Mouse (Mus musculus): ENCODE measurements at regions not wholly inside any gene's neighbourhood (a gene's known extent, or its start where the extent isn't known, plus 50 kb on each side); places are given as distances from the start of the nearest gene placed in this dataset.

DNA sequence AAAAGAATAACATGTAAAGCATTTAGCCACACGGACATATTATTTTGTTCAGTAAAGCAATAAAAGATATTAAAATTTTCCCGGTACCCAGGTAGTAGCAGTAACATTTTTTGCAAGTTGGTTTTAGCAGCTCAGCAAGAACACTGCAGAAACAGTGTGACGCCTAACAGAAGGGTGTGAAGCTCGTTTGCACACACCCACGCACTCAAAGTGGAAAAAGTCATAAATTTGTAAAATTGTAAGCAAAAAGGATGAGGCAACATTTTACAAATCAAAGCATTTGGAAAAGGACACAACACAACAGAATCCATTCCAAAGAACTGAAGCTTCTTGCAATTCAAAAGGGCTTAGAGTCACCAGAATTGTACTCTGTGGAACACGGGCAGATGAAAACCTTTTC lies 1053.6 kb upstream of the Celf2 start:
- peak; percentile 23 to 66 for DNase-seq (ENCODE audit: low spot score in 2 of 2)

DNA sequence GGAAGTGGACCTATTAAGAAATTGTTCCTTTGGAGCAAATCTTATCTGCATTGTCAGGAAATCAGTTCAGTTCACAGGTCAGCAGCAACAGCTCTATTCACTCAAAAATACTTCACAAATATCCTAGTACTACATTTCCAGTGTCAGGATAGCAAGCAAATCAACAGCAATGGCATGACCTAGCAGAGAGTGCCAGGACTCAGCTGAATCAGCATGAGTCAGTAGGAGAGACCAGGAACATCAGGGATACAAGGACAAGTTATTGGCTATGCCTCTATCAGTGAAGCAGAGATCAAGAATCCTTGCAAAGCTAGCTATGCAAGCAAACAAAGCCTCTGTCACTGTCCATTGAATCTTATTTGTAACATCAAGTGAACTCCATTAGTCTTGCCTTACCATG lies 1036.8 kb upstream of the Celf2 start:
- DNase-seq (ENCODE audit: low spot score in 2 of 2) = no peak

DNA sequence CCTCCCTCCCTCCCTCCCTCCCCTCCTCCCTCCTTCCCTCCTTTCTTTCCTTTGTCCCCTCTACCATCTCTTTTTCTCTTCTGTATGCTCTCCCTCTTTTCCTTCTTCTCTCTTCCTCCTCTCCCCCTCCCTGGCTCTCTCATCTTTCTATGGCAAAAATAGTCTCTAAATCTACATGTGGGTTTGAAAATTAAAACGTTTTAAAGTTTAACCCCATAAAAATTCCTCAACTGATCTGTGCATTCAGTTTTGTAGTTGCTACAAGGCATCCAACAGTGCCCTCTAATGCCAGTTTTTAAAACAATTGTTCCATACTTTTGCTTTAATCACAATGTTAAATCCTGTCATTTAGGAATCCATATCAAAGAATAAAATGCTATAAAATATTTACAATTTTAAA lies 1027.5 kb upstream of the Celf2 start:
- peak in 1 of 2 experiments; percentile 34 for DNase-seq (ENCODE audit: low spot score in 2 of 2)

DNA sequence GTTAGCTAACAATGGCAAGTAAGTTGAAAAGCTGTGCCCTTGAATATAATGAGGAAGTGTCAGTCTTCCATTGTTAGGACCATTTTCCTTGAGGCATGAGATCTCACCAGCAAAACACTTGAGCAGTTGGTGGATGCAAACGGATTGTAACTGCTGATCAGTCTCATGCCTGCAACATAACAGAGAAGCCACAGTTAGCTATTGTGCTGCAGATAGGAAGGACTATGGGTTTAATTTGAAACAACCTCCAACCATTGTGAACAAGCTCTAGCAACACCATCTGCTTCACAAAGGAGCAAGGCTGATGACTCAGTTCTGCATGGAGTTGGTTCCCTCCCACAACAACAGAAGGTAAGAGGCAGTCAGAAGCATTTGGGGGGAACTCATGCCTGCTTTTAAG lies 989.1 kb upstream of the Celf2 start:
- DNase-seq (ENCODE audit: low spot score in 2 of 2) = peak; percentile 38 to 79

- no peak for DNase-seq (ENCODE audit: low spot score in 2 of 2)
Measured at GRCm38 (mm10) chr2:8477827-8478528, 968.6 kb upstream of the Celf2 start.

DNA sequence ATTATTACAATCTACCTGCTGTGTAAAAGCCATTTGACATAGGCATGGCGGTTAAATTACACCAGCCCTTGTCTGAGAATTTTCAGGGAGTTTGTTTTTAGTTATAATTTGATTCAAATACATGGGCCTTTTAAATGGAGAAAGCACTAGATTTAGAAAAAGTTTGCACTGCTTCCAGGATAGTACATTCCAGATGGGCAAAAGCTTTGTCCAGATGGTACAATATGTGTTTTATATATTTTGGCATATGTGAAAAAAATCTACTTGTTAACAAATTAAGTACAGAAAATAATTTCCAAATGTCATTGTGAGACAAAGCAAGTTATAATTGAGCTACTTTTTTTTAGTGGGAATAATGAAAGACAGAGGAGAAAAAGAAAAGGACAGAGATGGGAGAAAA lies 961.2 kb upstream of the Celf2 start:
- peak in 1 of 2 experiments; percentile 68 for DNase-seq (ENCODE audit: low spot score in 2 of 2)

DNA sequence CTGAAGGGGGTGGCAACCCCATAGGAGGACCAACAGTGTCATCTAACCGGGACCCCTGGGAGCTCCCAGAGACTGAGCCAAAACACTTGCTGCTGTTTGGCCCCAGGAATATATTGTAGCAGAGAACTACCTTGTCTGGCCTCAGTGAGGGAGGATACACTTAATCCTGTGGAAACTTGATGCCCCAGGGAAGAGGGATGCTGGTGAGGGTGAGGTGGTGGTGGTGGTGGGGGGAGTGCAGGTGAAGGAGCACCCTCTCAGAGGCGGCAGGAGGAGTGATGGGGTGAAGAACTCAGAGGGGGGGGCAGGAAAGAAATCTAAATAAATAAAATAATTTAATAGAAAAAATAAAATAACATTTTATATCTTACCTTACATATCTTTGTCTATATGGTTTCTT lies 959.6 kb upstream of the Celf2 start:
- DNase-seq (ENCODE audit: low spot score in 2 of 2) = no peak

DNA sequence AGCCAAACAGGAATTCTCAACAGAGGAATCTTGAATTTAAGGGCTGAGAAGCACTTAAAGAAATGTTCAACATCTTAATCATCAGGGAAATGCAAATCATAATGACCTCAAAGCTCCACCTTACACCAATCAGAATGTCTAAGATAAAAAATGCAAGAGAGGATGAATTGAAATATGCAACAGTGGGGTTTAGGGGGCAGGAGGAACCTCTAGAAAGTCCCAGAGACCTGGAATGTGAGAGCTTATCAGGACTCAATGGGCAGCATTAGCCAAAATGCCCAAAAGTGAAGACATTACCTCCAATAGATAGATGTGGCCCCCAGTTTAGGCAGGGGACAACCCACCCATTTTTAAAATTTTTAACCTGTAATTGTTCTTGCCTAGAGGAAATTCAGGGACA lies 959.0 kb upstream of the Celf2 start:
- DNase-seq (ENCODE audit: low spot score in 2 of 2) = no peak

DNA sequence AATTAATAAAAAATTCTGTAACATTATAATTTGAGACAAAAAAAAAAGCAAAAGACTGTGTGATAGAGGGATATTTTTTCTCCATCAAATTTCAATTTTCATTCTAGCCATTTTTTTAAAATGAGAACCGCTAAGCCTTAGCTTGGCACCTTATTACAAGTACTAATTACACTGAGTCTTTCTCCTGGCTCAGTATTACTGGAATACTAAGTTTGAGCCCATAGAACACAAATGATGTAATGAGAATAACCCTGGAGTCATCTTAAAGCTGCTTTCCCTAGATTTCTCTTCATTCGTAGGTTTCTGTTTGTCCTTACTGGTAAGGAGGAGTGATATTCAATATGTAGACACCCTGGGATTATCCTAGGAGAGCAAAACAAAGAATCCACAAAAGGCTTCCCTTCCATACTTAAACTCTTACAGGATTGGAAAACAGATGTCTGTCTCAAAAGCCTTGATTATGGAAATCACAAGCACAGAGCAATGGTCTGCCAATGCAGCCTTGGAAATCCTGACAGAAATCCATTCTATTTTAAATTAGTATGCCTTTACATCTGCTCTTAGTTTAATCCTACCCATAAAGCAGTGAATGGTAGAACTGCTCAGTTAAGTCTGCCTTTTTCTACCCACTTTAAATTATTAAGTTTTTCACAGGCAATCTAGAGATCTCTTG lies 958.3 kb upstream of the Celf2 start:
- DNase-seq (ENCODE audit: low spot score in 2 of 2) = peak in 1 of 2 experiments; percentile 28

GRCm38 (mm10) chr2:8452566-8453243 lies 943.3 kb upstream of the Celf2 start:
- DNase-seq (ENCODE audit: low spot score in 2 of 2) = peak in 1 of 2 experiments; percentile 36

- DNase-seq (ENCODE audit: low spot score in 2 of 2) = no peak
Measured at GRCm38 (mm10) chr2:8441230-8441629, 931.9 kb upstream of the Celf2 start.

DNA sequence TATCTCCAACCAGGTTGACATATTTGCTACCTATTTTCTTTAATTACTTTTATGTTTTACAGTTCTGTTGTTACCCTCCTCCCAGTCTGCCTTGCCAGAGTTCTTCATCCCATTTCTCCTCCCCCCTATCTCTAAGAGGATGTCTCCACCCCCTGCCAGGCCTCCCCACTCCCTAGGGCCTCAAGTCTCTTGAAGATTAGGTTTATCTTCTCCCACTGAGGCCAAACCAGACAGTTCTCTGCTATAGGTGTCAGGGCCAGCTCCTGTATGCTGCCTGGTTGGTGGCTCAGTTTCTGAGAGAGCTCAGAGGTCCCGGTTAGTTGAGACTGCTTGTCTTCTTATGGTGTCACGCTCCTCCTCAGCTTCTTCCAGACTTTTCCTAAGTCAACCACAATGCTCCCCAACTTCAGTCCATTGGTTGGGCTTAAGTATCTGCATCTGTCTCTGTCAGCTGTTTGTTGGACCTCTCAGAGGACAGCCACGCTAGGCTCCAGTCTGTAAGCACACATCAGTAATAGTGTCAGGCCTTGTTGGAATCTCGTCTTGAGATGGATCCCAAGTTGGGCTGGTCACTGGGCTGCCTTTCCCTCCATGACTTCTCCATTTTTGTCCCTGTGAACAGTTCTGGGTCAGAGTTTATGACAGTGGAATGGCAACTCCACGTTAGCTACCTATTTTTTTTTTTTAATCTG lies 920.4 kb upstream of the Celf2 start:
- DNase-seq (ENCODE audit: low spot score in 2 of 2) = no peak

GRCm38 (mm10) chr2:8428145-8428544 lies 918.8 kb upstream of the Celf2 start:
- DNase-seq (ENCODE audit: low spot score in 2 of 2) = no peak

- no peak for DNase-seq (ENCODE audit: low spot score in 2 of 2)
Measured at GRCm38 (mm10) chr2:8427720-8428119, 918.4 kb upstream of the Celf2 start.

DNA sequence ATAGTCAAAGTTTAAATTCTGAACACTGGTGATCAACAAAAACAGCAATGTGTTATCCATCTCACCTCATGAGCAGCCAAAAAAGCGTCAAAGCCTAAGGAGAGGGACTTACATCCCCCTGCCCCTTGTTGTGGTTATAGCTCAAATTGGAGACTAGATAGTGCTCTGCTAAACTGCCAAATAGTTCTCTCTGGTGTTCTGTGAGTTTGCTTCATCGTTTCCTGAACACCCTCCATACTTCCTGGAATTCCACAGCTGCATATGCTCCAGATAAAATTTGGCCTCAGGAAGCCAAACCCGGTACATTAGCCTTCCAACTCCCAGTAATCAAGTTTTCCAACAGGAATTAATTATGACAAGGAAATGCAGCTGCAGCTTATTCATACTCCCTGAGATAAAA lies 906.6 kb upstream of the Celf2 start:
- no peak for DNase-seq (ENCODE audit: low spot score in 2 of 2)

- DNase-seq (ENCODE audit: low spot score in 2 of 2) = no peak
Measured at GRCm38 (mm10) chr2:8394128-8394527, 884.8 kb upstream of the Celf2 start.

- peak in 1 of 2 experiments; percentile 30 for DNase-seq (ENCODE audit: low spot score in 2 of 2)
Measured at GRCm38 (mm10) chr2:8389530-8389929, 880.2 kb upstream of the Celf2 start.

GRCm38 (mm10) chr2:8380246-8380645 lies 870.9 kb upstream of the Celf2 start:
- peak; percentile 59 to 90 for DNase-seq (ENCODE audit: low spot score in 2 of 2)

- no peak for DNase-seq (ENCODE audit: low spot score in 2 of 2)
Measured at GRCm38 (mm10) chr2:8379590-8379989, 870.2 kb upstream of the Celf2 start.

- peak in 1 of 2 experiments; percentile 53 for DNase-seq (ENCODE audit: low spot score in 2 of 2)
Measured at GRCm38 (mm10) chr2:8347867-8348266, 838.5 kb upstream of the Celf2 start.

- DNase-seq (ENCODE audit: low spot score in 2 of 2) = peak; percentile 68 to 93
Measured at GRCm38 (mm10) chr2:8344748-8345147, 835.4 kb upstream of the Celf2 start.

- DNase-seq (ENCODE audit: low spot score in 2 of 2) = peak; percentile 19 to 71
Measured at GRCm38 (mm10) chr2:8338271-8338670, 828.9 kb upstream of the Celf2 start.
